Mouse (Mus musculus) kidney, adult 2 months (tissue): ENCODE results near the gene Wdr73. TPM values are rescaled to one million over a fixed set of nuclear protein-coding genes. Genes with fewer than 3 reads are reported as not detected.
A peak's percentile ranks its signal among the peaks of the same experiment; 100 is the strongest.
"Not testable (repeated sequence)": the region's sequence is repeated elsewhere in the genome, so short reads cannot be mapped to it uniquely, and the experiment has no call there.

Experiments used
- DNase-seq: peaks from one replicate; pipeline ENCODE4 v3.0.0; 2021
- H3K27ac ChIP-seq: fragments of 200-500 bp; 2 replicates; pipeline ENCODE4 v1.5.1; 2012; ENCODE audit warnings: low read depth, low read length, control low read depth, inconsistent platforms; ENCODE audit not compliant: insufficient read depth
- H3K27me3 ChIP-seq: fragments of 200-500 bp; replicated peaks from 2 replicates; pipeline ENCODE4 v1.6.1; 2012; ENCODE audit warnings: mild to moderate bottlenecking, moderate library complexity, low read length, inconsistent platforms; ENCODE audit not compliant: control insufficient read depth, insufficient read depth
- H3K36me3 ChIP-seq: fragments of 200-500 bp; 2 replicates; pipeline ENCODE4 v1.6.1; 2012; ENCODE audit warnings: mild to moderate bottlenecking, moderate library complexity, low read length, inconsistent platforms; ENCODE audit not compliant: control insufficient read depth, insufficient read depth
- H3K4me1 ChIP-seq: fragments of 200-500 bp; 2 replicates; pipeline ENCODE4 v1.6.1; 2011; ENCODE audit warnings: low read length; ENCODE audit not compliant: control insufficient read depth, insufficient read depth
- H3K4me3 ChIP-seq: fragments of 200-500 bp; 2 replicates; pipeline ENCODE4 v1.5.1; 2011; ENCODE audit warnings: mild to moderate bottlenecking, low read depth, low read length, control low read depth; ENCODE audit not compliant: insufficient read depth
- CTCF ChIP-seq: fragments of 200-500 bp; conservative IDR thresholded peaks from 2 replicates; pipeline ENCODE4 v1.5.1; 2011; ENCODE audit warnings: low read depth, mild to moderate bottlenecking, control low read depth, low read length, moderate library complexity, mixed read lengths; ENCODE audit not compliant: insufficient read depth, insufficient read length
- POLR2A ChIP-seq: fragments of 200-500 bp; IDR thresholded peaks from one replicate; pipeline ENCODE4 v1.6.1; 2011; ENCODE audit warnings: low read depth, low read length, control low read depth
- WGBS: fragments of 180-500 bp; shearing (Covaris S2); methylation state at CpG from one replicate; pipeline ENCODE4 v1.1.7; 2018; 5-methylcytosine and 5-hydroxymethylcytosine counted together
- polyA plus RNA-seq: library from polyadenylated mRNA; depleted of rRNA; stranded (reverse); fragments of >200 nt; gene quantifications from 2 replicates; pipeline ENCODE4 v1.2.3, GENCODE M21; 2012; rRNA removed

Wdr73 gene
- polyA plus RNA-seq = 15.4 and 16.1 TPM in 2 replicates

- TF ChIP-seq CTCF (no peak), POLR2A (peak; percentile 88)
- Histone ChIP-seq H3K27ac (peak within 1 kb of the TSS; percentile 88), H3K27me3 (no peaks in the 10 kb centered on the region), H3K36me3 (no peaks in the 10 kb centered on the region), H3K4me1 (peaks cover 6% of the 10 kb centered on the region), H3K4me3 (peak within 1 kb of the TSS; percentile 85)
- peak; percentile 95 for DNase-seq
- under 1% methylated on average over 36 of the region's 36 CpGs for WGBS
Measured at GRCm38 (mm10) chr7:80900944-80901501, at the start of gene Wdr73. Gene Wdr73 (minus strand): TSS chr7:80901269.

- Histone ChIP-seq H3K27me3 (no peaks in the 10 kb centered on the region), H3K36me3 (no peaks in the 10 kb centered on the region), H3K27ac (peak within 1 kb of the TSS; percentile 98), H3K4me1 (peaks cover 17% of the 10 kb centered on the region; the same call in 1 of the 2 replicates), H3K4me3 (peak within 1 kb of the TSS; percentile 75)
- WGBS = 3% methylated on average over 44 of the region's 44 CpGs
- peak; percentile 97 for DNase-seq
- TF ChIP-seq POLR2A (peak; percentile 83), CTCF (0 out of 2 replicates have a peak, but pooled peaks have one; percentile 13)
Measured at GRCm38 (mm10) chr7:80947445-80948350, 46.6 kb upstream of the Wdr73 start, which contains the start of gene Sec11a. Gene Sec11a (minus strand): TSS chr7:80947780.

GRCm38 (mm10) chr7:80939808-80940207 is 38.7 kb upstream of the Wdr73 start:
- WGBS = 79% methylated on average over 4 of the region's 4 CpGs

GRCm38 (mm10) chr7:80937304-80937666 is 36.2 kb upstream of the Wdr73 start:
- DNase-seq, H3K4me3 ChIP-seq, H3K27me3 ChIP-seq, H3K36me3 ChIP-seq: not testable (repeated sequence)
- Histone ChIP-seq H3K4me1 (peaks cover 20% of the 10 kb centered on the region), H3K27ac (peak overlapping the region; percentile 35; the same call in 1 of the 2 replicates)

More at GRCm38 (mm10) chr7:80939808-80940207, 38.7 kb upstream of the Wdr73 start:
- Histone ChIP-seq H3K4me3 (no peak overlapping the region), H3K36me3 (peaks cover 3% of the 10 kb centered on the region; the same call in 1 of the 2 replicates), H3K27ac (no peak overlapping the region), H3K27me3 (no peaks in the 10 kb centered on the region), H3K4me1 (peaks cover 22% of the 10 kb centered on the region)
- TF ChIP-seq POLR2A = no peak
- no peak for TF ChIP-seq CTCF
- no peak for DNase-seq

GRCm38 (mm10) chr7:80936617-80937303 is 35.7 kb upstream of the Wdr73 start:
- not testable (repeated sequence) for H3K27me3 ChIP-seq, H3K4me3 ChIP-seq, H3K36me3 ChIP-seq
- 18% methylated on average over 7 of the region's 7 CpGs for WGBS
- DNase-seq = peak; percentile 59
- peak overlapping the region; percentile 49; the same call in 1 of the 2 replicates for H3K27ac ChIP-seq
- H3K4me1 ChIP-seq = peaks cover 24% of the 10 kb centered on the region

- TF ChIP-seq POLR2A = no peak
- TF ChIP-seq CTCF = no peak
- WGBS = 84% methylated on average over 1 of the region's 1 CpGs
- Histone ChIP-seq H3K27me3 (no peaks in the 10 kb centered on the region), H3K4me1 (peaks cover 29% of the 10 kb centered on the region), H3K4me3 (no peak overlapping the region), H3K27ac (no peak overlapping the region), H3K36me3 (peaks cover 8% of the 10 kb centered on the region)
- DNase-seq = no peak
Measured at GRCm38 (mm10) chr7:80935834-80936233, 34.8 kb upstream of the Wdr73 start.

- Histone ChIP-seq H3K4me1 (peaks cover 19% of the 10 kb centered on the region; the same call in 1 of the 2 replicates), H3K27ac (no peak overlapping the region), H3K27me3 (no peaks in the 10 kb centered on the region), H3K4me3 (no peak overlapping the region), H3K36me3 (peaks cover 8% of the 10 kb centered on the region)
- WGBS = 41% methylated on average over 1 of the region's 1 CpGs
- DNase-seq = no peak
- TF ChIP-seq POLR2A = no peak
- no peak for TF ChIP-seq CTCF
Measured at GRCm38 (mm10) chr7:80932777-80933176, 31.7 kb upstream of the Wdr73 start.
